Mouse (Mus musculus): ENCODE results near the gene Dgki.

DNA sequence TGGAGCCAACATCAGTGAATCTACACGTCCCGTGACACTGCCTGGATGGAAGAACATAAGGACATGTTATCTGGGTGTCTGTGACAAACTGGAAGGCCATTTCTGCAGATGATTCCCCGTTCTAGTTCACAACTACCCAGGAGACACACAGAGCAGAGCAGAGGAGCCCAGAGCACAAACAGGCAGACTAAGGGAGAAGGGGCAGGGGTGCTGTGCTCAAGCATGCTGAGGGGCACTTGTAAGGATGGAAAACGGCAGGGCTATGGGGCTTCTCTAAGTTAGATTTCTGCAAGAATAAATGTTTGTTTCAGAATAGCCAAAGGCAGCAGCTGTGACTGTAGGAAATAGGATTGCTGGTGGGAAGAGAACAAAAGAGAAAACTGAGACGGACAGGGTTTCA is 408.2 kb downstream of the Dgki start:
- TF ChIP-seq CTCF (IDR thresholded peaks at IDR 0.05; ENCODE audit: low read depth) (no peak), EP300 (IDR thresholded peaks at IDR 0.05; ENCODE audit: low read depth) (no peak)
